Mouse (Mus musculus): Measurements from ENCODE around the gene Gm43191.

DNA sequence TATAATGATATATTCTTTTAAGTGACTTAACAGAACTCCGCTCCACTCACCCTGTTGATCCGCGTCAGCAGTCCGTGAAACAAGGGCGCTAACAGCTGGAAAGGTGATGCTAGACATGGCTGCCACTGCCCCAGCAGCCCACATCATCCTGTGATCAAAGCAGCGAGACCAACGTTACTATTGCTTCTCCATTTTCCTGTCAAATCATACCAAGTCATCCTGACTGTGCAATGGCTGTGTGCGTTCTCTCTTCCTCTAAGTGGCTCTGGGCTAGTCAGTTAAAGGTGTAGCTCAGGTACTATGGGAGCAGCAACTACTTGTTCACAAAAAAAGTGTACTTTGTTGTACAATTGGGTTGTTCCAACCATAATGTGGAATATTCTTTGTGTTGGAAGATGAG lies 46.2 kb downstream of the Gm43191 start:
- no peak for TF ChIP-seq CTCF (IDR thresholded peaks at IDR 0.05; ENCODE audit: low read depth)
- TF ChIP-seq EP300 (optimal IDR thresholded peaks at IDR 0.05): no peak

All from stomach, postnatal 0 days (tissue).